Mouse (Mus musculus) stomach, embryonic 14.5 days (tissue): Measurements from ENCODE around the gene Sit1. TPM values are rescaled to one million over a fixed set of nuclear protein-coding genes. Genes with fewer than 3 reads are reported as not detected.

Experiments used
- ATAC-seq: fragments of 200-750 bp; cut with Nextera tagmentation; 2 replicates; pipeline ENCODE4 v1.8.0; 2017; ENCODE audit warnings: low read depth, moderate TSS enrichment; ENCODE audit not compliant: insufficient number of reproducible peaks, insufficient read depth, low FRiP score
- H3K27ac ChIP-seq: fragments of 300-500 bp; sonication (generic); 2 replicates; pipeline ENCODE4 v1.5.1; 2014; ENCODE audit warnings: mild to moderate bottlenecking, low read length, moderate library complexity, mixed read lengths
- H3K27me3 ChIP-seq: fragments of 300-500 bp; sonication (generic); 2 replicates; pipeline ENCODE4 v1.6.1; 2014; ENCODE audit warnings: low read length, control low read depth, mixed read lengths; ENCODE audit not compliant: control insufficient read depth, insufficient read depth
- H3K36me3 ChIP-seq: fragments of 300-500 bp; sonication (generic); 2 replicates; pipeline ENCODE4 v1.6.1; 2014; ENCODE audit warnings: mild to moderate bottlenecking, control low read depth, low read length, moderate library complexity, mixed read lengths; ENCODE audit not compliant: control insufficient read depth, insufficient read depth
- H3K4me1 ChIP-seq: fragments of 300-500 bp; sonication (generic); 2 replicates; pipeline ENCODE4 v1.6.1; 2014; ENCODE audit warnings: low read length, control low read depth, mixed read lengths; ENCODE audit not compliant: control insufficient read depth, insufficient read depth
- H3K4me2 ChIP-seq: fragments of 300-500 bp; sonication (generic); replicated peaks from 2 replicates; pipeline ENCODE4 v1.6.1; 2014; ENCODE audit warnings: low read depth, low read length, control low read depth
- H3K4me3 ChIP-seq: fragments of 300-500 bp; sonication (generic); 2 replicates; pipeline ENCODE4 v1.5.1; 2014; ENCODE audit warnings: low read depth, low read length, control low read depth
- H3K9ac ChIP-seq: fragments of 300-500 bp; sonication (generic); replicated peaks from 2 replicates; pipeline ENCODE4 v1.6.1; 2014; ENCODE audit warnings: low read depth, mild to moderate bottlenecking, control low read depth, low read length, moderate library complexity, mixed read lengths
- H3K9me3 ChIP-seq: fragments of 300-500 bp; sonication (generic); 2 replicates; pipeline ENCODE4 v1.6.1; 2016; ENCODE audit warnings: low read depth, low read length, control low read depth; ENCODE audit not compliant: control insufficient read depth
- WGBS: fragments of 180-500 bp; shearing (Covaris S2); extraction: QIAGEN DNeasy Blood & Tissue Kit; methylation state at CpG from one replicate; pipeline ENCODE4 v1.1.7; 2014; 5-methylcytosine and 5-hydroxymethylcytosine counted together
- polyA plus RNA-seq: library from polyadenylated mRNA; unstranded; fragments of >200 nt; fragmentation: Nextera tagmentation; extraction: Ambion mirVana; gene quantifications from 2 replicates; pipeline ENCODE4 v1.2.1, GENCODE M21; 2014

Sit1 gene
- polyA plus RNA-seq, 1 experiment from 2014 or later, result not detected

DNA sequence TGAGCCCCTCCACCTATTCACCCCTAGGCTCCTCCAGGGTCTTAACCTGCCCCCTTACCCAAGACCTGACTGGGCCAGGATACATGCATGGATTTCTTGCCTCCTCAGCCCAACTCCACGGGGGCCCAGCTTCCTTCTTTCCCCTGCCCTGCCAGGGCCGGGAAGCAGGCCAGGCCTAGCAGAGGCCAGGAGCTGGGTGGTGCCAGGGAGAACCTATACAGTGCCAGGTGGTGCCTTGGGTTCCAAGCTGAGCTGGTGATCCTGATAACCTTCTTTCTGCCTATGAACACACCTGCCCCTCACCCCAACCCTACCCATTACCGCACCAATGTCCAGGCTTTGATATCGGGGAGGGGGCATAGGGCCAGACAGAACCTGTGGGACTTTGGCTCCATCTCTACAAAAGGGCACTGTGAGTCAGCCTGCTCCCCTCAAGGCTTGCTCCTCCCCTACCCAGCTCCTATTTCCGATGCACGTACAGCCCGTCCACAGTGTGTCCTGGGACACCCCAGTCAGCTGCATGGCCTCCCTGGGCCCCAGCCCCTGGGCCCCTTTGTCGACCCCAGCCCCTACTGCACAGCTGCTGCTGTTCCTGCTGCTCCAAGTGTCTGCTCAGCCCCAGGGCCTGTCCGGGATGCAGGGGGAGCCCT lies 23.1 kb upstream of the Sit1 start, which contains the start of gene Car9:
Gene Car9 (plus strand): TSS at position 431 of the 650 bp plus-strand sequence.
- H3K9ac ChIP-seq, result 0 out of 2 replicates have a peak within 1 kb of the TSS, but pooled peaks have one; percentile 39
- H3K36me3 ChIP-seq, result no peaks in the 10 kb centered on the region
- H3K4me2 ChIP-seq, result peak within 1 kb of the TSS; percentile 86
- ATAC-seq, result no peak; the same call in 1 of the 2 replicates
- WGBS, result 56% methylated on average over 9 of the region's 9 CpGs
- H3K27me3 ChIP-seq, result no peaks in the 10 kb centered on the region
- H3K9me3 ChIP-seq, result no peaks in the 10 kb centered on the region
- H3K4me3 ChIP-seq, result peak within 1 kb of the TSS; percentile 40; the same call in 1 of the 2 replicates
- no peak within 1 kb of the TSS for H3K27ac ChIP-seq
- H3K4me1 ChIP-seq, result peaks cover 14% of the 10 kb centered on the region

DNA sequence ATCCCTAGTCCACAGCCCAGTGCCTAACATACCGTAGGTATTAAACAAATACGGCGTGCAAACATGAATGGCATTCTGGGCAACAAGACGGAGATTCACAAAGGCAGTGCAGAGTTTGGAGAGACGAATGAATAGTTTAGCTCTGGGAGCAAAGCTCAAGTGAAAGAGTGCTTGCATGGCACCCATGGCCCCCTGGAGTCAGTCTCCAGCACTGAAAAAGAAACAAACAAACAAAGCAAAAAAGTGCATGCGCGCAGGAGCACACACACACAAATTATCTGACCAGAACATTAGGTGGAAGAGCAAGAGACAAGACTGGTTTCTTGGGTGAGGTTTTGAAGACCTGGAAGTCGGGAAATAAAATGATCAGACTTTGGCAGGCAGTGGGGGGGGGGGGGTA lies 22.5 kb upstream of the Sit1 start:
- no peak overlapping the region for H3K4me2 ChIP-seq
- peaks cover 14% of the 10 kb centered on the region for H3K4me1 ChIP-seq
- no peak overlapping the region for H3K27ac ChIP-seq
- no peaks in the 10 kb centered on the region for H3K27me3 ChIP-seq
- no peak for ATAC-seq
- H3K4me3 ChIP-seq, result no peak overlapping the region
- H3K9me3 ChIP-seq, result no peaks in the 10 kb centered on the region
- H3K36me3 ChIP-seq, result no peaks in the 10 kb centered on the region
- no peak overlapping the region for H3K9ac ChIP-seq
- WGBS, result 78% methylated on average over 8 of the region's 8 CpGs

DNA sequence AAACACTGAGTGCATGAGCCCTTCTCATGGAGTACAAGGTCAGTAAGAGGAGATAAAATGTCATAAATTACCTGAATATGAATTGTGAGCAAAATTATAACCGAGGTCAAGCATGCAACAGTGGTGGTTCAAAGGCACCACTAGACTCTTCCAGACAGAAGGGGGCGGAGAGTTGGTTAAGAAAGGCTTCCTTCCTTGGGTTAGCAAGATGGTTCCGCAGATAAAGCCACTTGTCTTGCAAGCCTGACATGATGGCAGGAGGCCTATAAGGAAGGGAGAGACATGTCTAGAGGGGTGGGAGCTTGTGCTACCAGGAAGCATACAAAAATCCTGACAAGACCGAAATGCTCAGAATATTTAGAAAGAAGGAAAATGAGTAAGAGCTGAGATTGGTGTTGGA lies 20.7 kb upstream of the Sit1 start:
- no peak for ATAC-seq
- no peak overlapping the region for H3K9ac ChIP-seq
- no peaks in the 10 kb centered on the region for H3K36me3 ChIP-seq
- H3K4me2 ChIP-seq, result no peak overlapping the region
- H3K27ac ChIP-seq, result no peak overlapping the region
- no peaks in the 10 kb centered on the region for H3K27me3 ChIP-seq
- 84% methylated on average over 4 of the region's 4 CpGs for WGBS
- H3K9me3 ChIP-seq, result no peaks in the 10 kb centered on the region
- peaks cover 14% of the 10 kb centered on the region for H3K4me1 ChIP-seq
- H3K4me3 ChIP-seq, result no peak overlapping the region

DNA sequence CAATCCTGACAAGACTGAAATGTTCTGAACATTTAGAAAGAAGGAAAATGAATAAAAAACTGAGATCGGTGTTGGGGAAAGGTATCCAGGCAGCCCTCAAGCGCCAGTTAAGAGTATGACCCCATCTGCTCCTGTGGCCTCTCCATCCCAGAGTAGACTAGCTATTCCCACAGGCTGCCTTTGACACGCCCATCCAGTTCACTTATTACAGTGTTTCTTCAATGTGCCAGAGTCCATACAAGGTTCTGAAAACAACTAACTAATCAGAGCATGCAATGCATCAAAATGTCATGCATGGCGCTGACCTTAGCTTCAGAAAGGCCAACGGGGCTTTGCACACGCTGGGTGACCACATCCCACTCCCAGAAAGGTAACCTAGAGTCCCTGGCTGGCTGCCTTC lies 20.0 kb upstream of the Sit1 start:
- Histone ChIP-seq H3K27ac (no peak overlapping the region), H3K36me3 (no peaks in the 10 kb centered on the region), H3K4me3 (no peak overlapping the region), H3K27me3 (no peaks in the 10 kb centered on the region), H3K9ac (no peak overlapping the region), H3K9me3 (no peaks in the 10 kb centered on the region), H3K4me2 (no peak overlapping the region), H3K4me1 (peaks cover 12% of the 10 kb centered on the region)
- 73% methylated on average over 6 of the region's 6 CpGs for WGBS
- no peak for ATAC-seq

DNA sequence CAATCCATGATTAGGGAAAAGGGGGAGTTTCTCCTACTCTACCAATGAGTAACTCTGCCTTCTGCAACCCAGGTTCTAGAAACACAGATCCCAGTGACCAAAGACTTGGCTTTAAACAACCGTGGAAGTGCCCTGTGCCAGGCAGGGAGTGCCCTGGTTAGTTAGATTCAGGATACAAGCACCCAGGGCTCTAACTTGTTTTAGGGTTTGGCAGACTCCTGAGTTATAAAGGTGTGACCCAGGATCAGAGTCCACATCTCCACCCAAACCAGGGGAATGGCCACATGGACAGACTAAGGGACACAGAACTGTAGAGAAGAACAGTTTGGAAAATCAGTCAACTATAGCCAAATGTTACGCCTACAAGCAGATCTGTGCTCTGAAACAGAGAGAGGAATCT lies 19.5 kb upstream of the Sit1 start:
- no peak overlapping the region for H3K4me2 ChIP-seq
- peaks cover 13% of the 10 kb centered on the region for H3K4me1 ChIP-seq
- no peaks in the 10 kb centered on the region for H3K9me3 ChIP-seq
- H3K9ac ChIP-seq, result no peak overlapping the region
- no peak overlapping the region for H3K27ac ChIP-seq
- no peaks in the 10 kb centered on the region for H3K27me3 ChIP-seq
- no peaks in the 10 kb centered on the region for H3K36me3 ChIP-seq
- 77% methylated on average over 2 of the region's 2 CpGs for WGBS
- ATAC-seq, result no peak
- no peak overlapping the region for H3K4me3 ChIP-seq

DNA sequence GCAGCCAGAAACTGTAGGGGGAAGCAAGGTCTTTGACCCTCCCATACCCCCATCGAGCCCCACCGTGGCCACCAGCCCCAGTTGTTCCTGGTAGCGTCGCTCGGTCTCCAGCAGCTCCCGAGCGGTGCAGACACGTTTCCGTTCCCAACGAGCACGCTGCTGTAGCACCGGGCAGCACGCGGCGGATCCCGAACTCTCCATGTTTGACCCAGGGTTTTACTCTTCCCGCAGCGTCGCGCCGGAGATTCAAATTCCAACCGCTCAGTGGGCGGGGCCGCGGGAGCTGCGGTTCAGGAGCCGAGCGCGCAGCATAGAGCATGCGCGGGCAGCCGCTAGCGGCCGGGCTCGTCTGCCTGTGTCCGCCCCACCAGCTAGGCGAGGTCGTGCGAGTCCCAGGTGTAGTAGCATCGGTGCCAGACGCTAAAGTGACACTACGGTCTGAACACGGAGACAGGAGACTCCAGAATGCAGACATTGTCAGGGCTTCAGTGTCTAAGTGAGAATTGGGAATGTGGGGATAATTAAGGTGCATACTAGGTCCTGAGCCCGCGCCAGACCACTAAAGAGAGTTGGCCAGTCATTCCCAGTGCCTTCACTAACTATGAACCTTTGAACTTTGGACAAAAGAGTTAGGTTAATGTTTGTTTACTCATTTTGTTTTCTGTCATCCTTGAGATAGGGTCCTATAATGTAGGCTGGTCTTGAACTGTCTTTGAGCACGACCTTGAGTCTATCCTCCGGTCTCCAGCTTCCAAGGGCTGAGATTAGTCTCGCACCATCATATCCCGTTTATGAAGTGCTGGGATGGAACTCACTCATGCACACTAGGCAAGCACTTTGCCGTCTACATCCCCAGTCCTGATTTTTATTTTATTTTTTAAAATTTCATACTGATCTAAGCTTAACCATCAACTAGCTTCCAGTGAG lies 16.1 kb upstream of the Sit1 start, which contains the start of gene Arhgef39:
Gene Arhgef39 (minus strand): TSS at position 289 of the 927 bp plus-strand sequence.
- Histone ChIP-seq H3K9me3 (no peaks in the 10 kb centered on the region), H3K9ac (peak within 1 kb of the TSS; percentile 70), H3K27ac (peak within 1 kb of the TSS; percentile 4; the same call in 1 of the 2 replicates), H3K27me3 (no peaks in the 10 kb centered on the region), H3K4me1 (peaks cover 26% of the 10 kb centered on the region), H3K4me2 (peak within 1 kb of the TSS; percentile 67), H3K36me3 (peaks cover 19% of the 10 kb centered on the region), H3K4me3 (peak within 1 kb of the TSS; percentile 49)
- 8% methylated on average over 50 of the region's 50 CpGs for WGBS
- ATAC-seq, result peak; percentile 92

DNA sequence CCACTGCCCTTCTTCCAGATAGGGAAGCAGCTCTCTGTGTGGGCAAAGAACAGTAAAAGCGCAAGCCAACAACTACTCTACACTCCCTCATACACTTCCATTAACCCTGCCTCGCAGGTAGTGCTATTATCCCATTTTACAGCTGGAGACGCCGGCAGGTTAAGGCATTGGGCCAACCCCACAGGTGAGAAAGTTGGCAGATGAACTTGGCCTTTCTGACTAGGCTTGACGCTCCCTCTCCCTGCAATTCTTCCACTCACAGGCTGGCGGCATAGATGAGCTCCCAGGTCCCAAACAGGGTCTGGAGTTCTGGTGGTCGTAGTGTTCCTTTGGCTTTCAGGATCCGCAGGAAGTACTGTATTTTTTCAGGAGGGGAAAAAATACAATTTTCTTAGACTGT lies 15.4 kb upstream of the Sit1 start:
- no peak overlapping the region for H3K27ac ChIP-seq

DNA sequence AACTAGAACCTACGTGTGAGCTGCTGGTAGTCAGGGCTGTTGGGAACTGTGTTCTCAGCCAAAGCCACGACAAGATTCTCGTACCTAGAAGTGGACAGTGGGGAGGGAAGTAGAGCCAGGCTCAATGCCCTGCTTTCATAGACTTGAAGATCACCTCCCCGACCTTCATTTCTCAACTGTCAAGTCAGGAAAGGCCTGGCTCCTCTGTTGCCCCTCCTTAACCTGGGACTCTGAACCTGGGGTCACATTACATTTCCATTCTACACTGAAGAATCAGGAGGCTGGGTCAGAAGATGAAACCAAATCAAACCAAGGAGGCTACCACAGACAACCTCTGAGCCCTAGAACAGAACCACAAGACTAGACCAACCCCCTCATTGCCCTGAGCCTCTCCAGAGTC lies 14.4 kb upstream of the Sit1 start:
- ATAC-seq, result no peak
- Histone ChIP-seq H3K27ac (no peak overlapping the region), H3K4me1 (peaks cover 32% of the 10 kb centered on the region), H3K4me2 (peak overlapping the region; percentile 67), H3K9me3 (no peaks in the 10 kb centered on the region), H3K4me3 (peak overlapping the region; percentile 49), H3K9ac (0 out of 2 replicates have a peak overlapping the region, but pooled peaks have one; percentile 15), H3K27me3 (no peaks in the 10 kb centered on the region), H3K36me3 (peaks cover 19% of the 10 kb centered on the region)
- 52% methylated on average over 4 of the region's 4 CpGs for WGBS

More for the DNA sequence above, 15.4 kb upstream of the Sit1 start:
- Histone ChIP-seq H3K9me3 (no peaks in the 10 kb centered on the region), H3K9ac (peak overlapping the region; percentile 70), H3K4me1 (peaks cover 30% of the 10 kb centered on the region), H3K36me3 (peaks cover 19% of the 10 kb centered on the region), H3K27me3 (no peaks in the 10 kb centered on the region), H3K4me2 (peak overlapping the region; percentile 67), H3K4me3 (peak overlapping the region; percentile 49)
- no peak; the same call in 1 of the 2 replicates for ATAC-seq
- 16% methylated on average over 8 of the region's 8 CpGs for WGBS
